Mouse (Mus musculus) brown adipose tissue, adult 24 weeks (tissue): ENCODE measurements around the gene 4930402H24Rik. TPM values are rescaled to one million over a fixed set of nuclear protein-coding genes. Genes with fewer than 3 reads are reported as not detected.
"Not testable (repeated sequence)": the region's sequence is repeated elsewhere in the genome, so short reads cannot be mapped to it uniquely, and the experiment has no call there.

Source experiments
- H3K27ac ChIP-seq: fragments of 200-500 bp; replicated peaks from 2 replicates; pipeline ENCODE4 v1.5.1; 2012; ENCODE audit warnings: low read depth, mild to moderate bottlenecking, low read length
- H3K4me1 ChIP-seq: fragments of 200-500 bp; 2 replicates; pipeline ENCODE4 v1.6.1; 2012; ENCODE audit warnings: low read length, mixed read lengths; ENCODE audit not compliant: control insufficient read depth, insufficient read depth, insufficient read length
- H3K4me3 ChIP-seq: fragments of 200-500 bp; 2 replicates; pipeline ENCODE4 v1.5.1; 2012; ENCODE audit warnings: low read depth, mild to moderate bottlenecking, low read length, moderate library complexity; ENCODE audit not compliant: insufficient read depth
- polyA plus RNA-seq: library from polyadenylated mRNA; stranded (reverse); fragments of >200 nt; gene quantifications from 2 replicates; pipeline ENCODE4 v1.2.4, GENCODE M21; 2012; ENCODE audit not compliant: missing spikeins, insufficient read depth, insufficient read length

Gene 4930402H24Rik
- polyA plus RNA-seq, 1 experiment = 105 TPM

DNA sequence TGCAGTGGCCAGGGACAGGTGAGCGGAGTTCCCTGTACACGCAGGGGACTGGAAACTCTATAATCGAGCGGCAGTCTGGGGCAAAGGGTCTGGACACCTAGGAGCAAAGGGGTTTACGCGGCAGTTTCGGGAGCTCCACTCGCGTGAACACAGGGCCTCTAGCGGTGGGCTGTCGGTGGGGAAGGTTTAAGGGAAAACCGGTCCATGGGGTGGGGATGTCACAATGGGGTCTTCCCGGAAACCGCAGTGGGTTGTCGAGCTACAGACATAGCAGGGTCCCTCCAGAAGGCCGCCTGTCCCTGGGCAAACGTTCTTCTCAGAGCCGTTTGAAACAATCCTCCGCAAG, 66.7 kb downstream of the 4930402H24Rik start:
- H3K4me3 ChIP-seq = peak overlapping the region; percentile 100
- peak overlapping the region; percentile 96 for H3K27ac ChIP-seq
- H3K4me1 ChIP-seq = peaks cover 13% of the 10 kb centered on the region; the same call in 1 of the 2 replicates

- Histone ChIP-seq H3K4me1 (peaks cover 13% of the 10 kb centered on the region; the same call in 1 of the 2 replicates), H3K27ac (peak overlapping the region; percentile 96), H3K4me3 (peak overlapping the region; percentile 100)
These were observed 67.1 kb downstream of the 4930402H24Rik start for GRCm38 (mm10) chr2:130839084-130839483.

- peak overlapping the region; percentile 96 for H3K27ac ChIP-seq
- H3K4me1 ChIP-seq = peaks cover 13% of the 10 kb centered on the region; the same call in 1 of the 2 replicates
- H3K4me3 ChIP-seq = peak overlapping the region; percentile 100; the same call in 1 of the 2 replicates
These were observed 68.1 kb downstream of the 4930402H24Rik start for GRCm38 (mm10) chr2:130838131-130838530.

- no peak overlapping the region; the same call in 1 of the 2 replicates for H3K27ac ChIP-seq
- H3K4me1 ChIP-seq = peaks cover 24% of the 10 kb centered on the region
These were observed 72.5 kb downstream of the 4930402H24Rik start for GRCm38 (mm10) chr2:130833699-130834098.

DNA sequence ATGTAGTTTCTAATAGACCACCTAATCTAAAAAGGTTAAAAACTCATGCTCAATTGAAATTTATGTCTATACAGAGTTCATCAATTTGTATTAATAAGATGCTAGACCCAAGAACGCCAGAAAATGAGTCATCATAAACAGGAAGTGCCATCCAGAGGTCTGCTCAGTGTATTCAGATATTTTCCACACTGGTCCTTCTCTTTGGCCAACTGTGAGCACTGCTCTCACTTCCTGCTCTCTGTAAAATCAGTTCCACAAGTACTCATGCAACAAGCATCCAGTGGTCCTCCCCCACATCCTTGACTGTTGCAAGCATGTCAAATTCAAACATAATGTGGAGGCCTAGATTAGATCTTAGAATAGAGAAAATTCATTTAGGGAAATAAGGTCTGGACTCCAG, 73.6 kb downstream of the 4930402H24Rik start:
- H3K4me3 ChIP-seq = no peak overlapping the region
- peaks cover 21% of the 10 kb centered on the region for H3K4me1 ChIP-seq
- H3K27ac ChIP-seq = no peak overlapping the region

More at GRCm38 (mm10) chr2:130833699-130834098, 72.5 kb downstream of the 4930402H24Rik start:
- H3K4me3 ChIP-seq = no peak overlapping the region

GRCm38 (mm10) chr2:130832012-130832411, 74.2 kb downstream of the 4930402H24Rik start:
- Histone ChIP-seq H3K4me1 (peaks cover 21% of the 10 kb centered on the region), H3K27ac (peak overlapping the region; percentile 5; the same call in 1 of the 2 replicates), H3K4me3 (no peak overlapping the region)

DNA sequence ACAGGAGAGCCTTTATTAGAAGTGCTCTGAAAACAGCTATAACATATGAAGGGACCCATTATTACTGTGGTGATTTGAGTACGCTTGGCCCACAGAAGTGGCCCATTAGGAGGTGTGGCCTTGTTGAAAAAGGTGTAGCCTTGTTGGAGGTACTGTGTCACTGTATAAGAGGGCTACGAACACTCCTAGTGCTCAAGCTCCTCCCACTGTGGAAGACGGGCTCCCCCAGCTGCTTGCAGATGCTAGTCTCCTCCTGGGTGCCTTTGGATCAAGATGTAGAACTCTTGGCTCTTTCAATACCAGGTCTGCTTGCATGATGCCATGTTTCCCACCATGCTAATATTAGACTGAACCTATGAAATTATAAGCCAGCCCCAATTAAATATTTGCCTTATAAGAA, 76.0 kb downstream of the 4930402H24Rik start:
- Histone ChIP-seq H3K27ac (no peak overlapping the region), H3K4me3 (no peak overlapping the region), H3K4me1 (peaks cover 19% of the 10 kb centered on the region)

GRCm38 (mm10) chr2:130829496-130829895, 76.7 kb downstream of the 4930402H24Rik start:
- 0 out of 2 replicates have a peak overlapping the region, but pooled peaks have one; percentile 8 for H3K27ac ChIP-seq
- peaks cover 16% of the 10 kb centered on the region for H3K4me1 ChIP-seq
- H3K4me3 ChIP-seq = no peak overlapping the region

GRCm38 (mm10) chr2:130828668-130829067, 77.5 kb downstream of the 4930402H24Rik start:
- Histone ChIP-seq H3K27ac (peak overlapping the region; percentile 59), H3K4me1 (peaks cover 16% of the 10 kb centered on the region), H3K4me3 (no peak overlapping the region)

GRCm38 (mm10) chr2:130828066-130828465, 78.1 kb downstream of the 4930402H24Rik start:
- Histone ChIP-seq H3K4me1 (peaks cover 16% of the 10 kb centered on the region), H3K27ac (peak overlapping the region; percentile 86)
- H3K4me3 ChIP-seq = not testable (repeated sequence)

DNA sequence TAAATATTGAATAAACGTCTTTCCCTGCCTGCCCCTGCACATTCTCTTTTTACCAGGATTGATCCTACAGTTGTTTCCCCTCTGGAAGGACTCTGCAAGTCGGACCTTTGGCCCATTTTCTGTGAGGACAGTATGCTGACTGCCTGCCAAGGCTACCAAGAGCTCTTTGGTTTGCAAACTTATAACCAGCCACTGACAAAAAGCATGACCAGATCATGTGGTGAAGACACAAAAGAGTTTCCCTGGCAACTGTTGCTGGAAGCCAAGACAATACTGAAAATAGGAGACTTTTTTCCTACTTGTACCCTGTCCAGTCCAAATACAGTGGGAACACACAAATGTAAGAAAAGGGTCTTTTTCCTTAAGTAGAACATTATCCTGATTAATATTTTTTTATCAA, 78.8 kb downstream of the 4930402H24Rik start:
- Histone ChIP-seq H3K27ac (no peak overlapping the region), H3K4me1 (peaks cover 12% of the 10 kb centered on the region; the same call in 1 of the 2 replicates)

DNA sequence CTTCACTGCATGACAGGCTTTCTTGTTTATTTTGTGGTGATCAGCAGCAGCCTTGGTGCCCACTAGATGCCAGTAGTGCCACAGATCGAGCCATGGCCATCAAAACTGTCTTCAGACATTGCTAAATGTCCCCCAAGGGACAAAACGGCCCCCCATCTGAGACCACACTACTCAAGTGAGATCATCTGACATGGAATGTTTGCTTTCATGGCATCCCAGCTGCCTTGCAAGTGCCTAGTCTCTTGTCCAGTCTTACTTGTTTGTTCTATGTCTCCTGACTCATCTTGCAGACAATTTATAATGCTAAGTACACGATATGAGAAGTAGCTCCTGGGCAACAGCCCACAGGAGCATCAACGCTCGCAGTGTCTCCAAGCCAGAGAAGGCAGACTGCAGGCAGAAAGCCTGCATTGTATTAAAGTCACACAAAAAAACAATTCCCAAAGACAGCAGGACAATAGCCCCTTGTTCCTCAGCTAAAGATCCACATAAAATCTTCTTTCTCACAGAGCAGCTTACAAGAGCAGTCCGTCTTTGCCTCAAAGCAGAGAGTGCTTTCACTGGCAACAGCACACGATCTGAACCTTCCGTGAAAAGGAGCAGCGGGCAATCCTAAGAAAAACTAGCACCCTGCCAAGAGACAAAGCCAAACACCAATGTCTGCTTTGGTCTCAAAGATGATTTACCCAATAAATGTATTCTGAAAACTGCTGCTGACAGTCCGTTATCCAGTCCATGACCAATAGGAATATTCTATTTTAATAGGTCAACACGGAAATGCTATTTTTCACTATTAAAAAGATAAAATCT, 87.2 kb downstream of the 4930402H24Rik start:
- no peak overlapping the region for H3K27ac ChIP-seq
- peaks cover 6% of the 10 kb centered on the region; the same call in 1 of the 2 replicates for H3K4me1 ChIP-seq
- no peak overlapping the region for H3K4me3 ChIP-seq

More for the DNA sequence above, 78.8 kb downstream of the 4930402H24Rik start:
- no peak overlapping the region for H3K4me3 ChIP-seq

DNA sequence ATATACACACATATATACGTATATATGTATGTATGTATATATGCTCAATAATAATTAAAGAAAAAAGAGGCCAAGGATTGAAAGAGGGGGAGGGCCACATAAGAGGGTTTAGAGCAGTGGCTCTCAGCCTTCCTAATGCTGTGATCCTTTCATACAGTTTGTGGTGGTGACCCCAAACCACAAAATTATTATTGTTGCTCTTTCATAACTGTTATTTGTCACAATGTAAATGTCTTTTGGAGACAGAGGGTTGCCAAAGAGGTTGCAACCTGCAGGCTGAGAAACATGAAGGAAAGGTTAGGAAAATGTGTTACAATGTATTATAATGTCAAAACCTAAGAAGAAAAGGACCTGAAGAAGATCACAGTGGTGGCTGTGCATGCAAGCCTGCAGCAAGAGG, 88.3 kb downstream of the 4930402H24Rik start:
- Histone ChIP-seq H3K4me1 (peaks cover 6% of the 10 kb centered on the region; the same call in 1 of the 2 replicates), H3K4me3 (no peak overlapping the region), H3K27ac (no peak overlapping the region)

GRCm38 (mm10) chr2:130816205-130816604, 90.0 kb downstream of the 4930402H24Rik start:
- H3K4me3 ChIP-seq = no peak overlapping the region
- no peak overlapping the region for H3K27ac ChIP-seq
- peaks cover 6% of the 10 kb centered on the region; the same call in 1 of the 2 replicates for H3K4me1 ChIP-seq

DNA sequence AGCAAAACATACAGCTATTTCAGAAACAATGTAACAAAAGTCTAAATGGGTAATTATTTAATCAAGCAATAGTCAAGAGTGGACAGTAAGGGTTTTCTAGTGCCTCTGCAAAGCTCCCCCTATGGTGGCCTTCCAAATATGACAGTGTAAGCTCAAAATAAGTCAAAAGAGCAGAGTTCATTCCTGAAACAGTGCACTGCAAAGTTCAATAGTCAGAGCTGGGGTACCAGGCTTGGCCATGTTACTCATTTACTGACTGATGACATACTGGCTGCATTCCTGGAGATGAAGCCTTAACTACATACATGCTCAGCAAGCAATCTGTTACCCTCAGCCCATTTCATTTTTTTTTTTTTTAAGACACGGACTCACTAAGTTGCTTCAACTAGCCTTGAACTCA, 91.7 kb downstream of the 4930402H24Rik start:
- H3K4me3 ChIP-seq = no peak overlapping the region
- H3K4me1 ChIP-seq = peaks cover 6% of the 10 kb centered on the region; the same call in 1 of the 2 replicates
- no peak overlapping the region for H3K27ac ChIP-seq

DNA sequence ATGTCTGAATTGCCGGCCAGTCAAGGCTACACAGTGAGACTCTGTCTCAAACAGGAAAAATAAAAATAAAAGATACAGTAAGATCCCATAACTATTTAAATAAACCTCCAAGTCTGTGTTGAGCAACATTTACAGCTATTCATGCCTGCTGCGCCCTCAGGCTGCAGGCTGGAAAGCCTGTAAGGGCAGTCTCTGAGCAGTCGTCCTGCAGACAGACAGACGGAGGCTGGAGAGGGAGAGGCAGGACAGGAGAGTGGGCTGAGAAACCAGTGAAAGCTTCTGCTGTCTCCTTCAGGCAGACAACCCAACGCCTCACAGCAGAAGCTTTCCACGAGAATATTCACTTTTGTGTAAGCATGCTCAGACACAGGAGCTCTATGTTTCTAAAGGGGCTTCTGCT, 92.5 kb downstream of the 4930402H24Rik start:
- peaks cover 6% of the 10 kb centered on the region; the same call in 1 of the 2 replicates for H3K4me1 ChIP-seq
- H3K27ac ChIP-seq = no peak overlapping the region
- H3K4me3 ChIP-seq = no peak overlapping the region
